Mouse (Mus musculus): ENCODE measurements around the gene Rpl36. TPM values are rescaled to one million over a fixed set of nuclear protein-coding genes. Genes with fewer than 3 reads are reported as not detected.

Rpl36 gene
- total and polyA plus RNA-seq, 3 experiments = 671 to 1,357 (median 795) TPM

GRCm38 (mm10) chr17:56643237-56643636 is 30.0 kb downstream of the Rpl36 start:
- TF ChIP-seq EP300 (IDR thresholded peaks at IDR 0.05; ENCODE audit: insufficient read depth, low read depth, low read length) (no peak), CTCF (IDR thresholded peaks at IDR 0.05) (no peak), POLR2A (IDR thresholded peaks at IDR 0.05; ENCODE audit: insufficient read depth, low read depth, low read length) (no peak)
- Histone ChIP-seq H3K4me1 (ENCODE audit: control insufficient read depth, insufficient read depth, low read length) (no peaks in the 10 kb centered on the region), H3K9ac (ENCODE audit: low read depth, low read length) (no peak overlapping the region), H3K36me3 (ENCODE audit: control insufficient read depth, insufficient read depth, low read length) (no peaks in the 10 kb centered on the region), H3K27me3 (ENCODE audit: control insufficient read depth, insufficient read depth, low read length) (no peaks in the 10 kb centered on the region), H3K79me2 (replicated peaks; ENCODE audit: control insufficient read depth, insufficient read depth, low read length) (no peaks in the 10 kb centered on the region), H3K4me3 (no peak overlapping the region), H3K27ac (no peak overlapping the region)
- intact Hi-C loops (cut with DNase I) = no loop called here
- DNase-seq = no peak
- WGBS = 76% methylated on average over 4 of the region's 4 CpGs

- H3K9ac ChIP-seq (ENCODE audit: low read depth, low read length) = no peak overlapping the region
- H3K27ac ChIP-seq = no peak overlapping the region
- H3K4me3 ChIP-seq = no peak overlapping the region
- no peak for DNase-seq
- TF ChIP-seq POLR2A (IDR thresholded peaks at IDR 0.05; ENCODE audit: insufficient read depth, low read depth, low read length) (no peak), EP300 (IDR thresholded peaks at IDR 0.05; ENCODE audit: insufficient read depth, low read depth, low read length) (no peak), CTCF (IDR thresholded peaks at IDR 0.05) (no peak)
- no peaks in the 10 kb centered on the region for H3K27me3 ChIP-seq (ENCODE audit: control insufficient read depth, insufficient read depth, low read length)
- 28% methylated on average over 12 of the region's 13 CpGs for WGBS
- H3K79me2 ChIP-seq (replicated peaks; ENCODE audit: control insufficient read depth, insufficient read depth, low read length) = no peaks in the 10 kb centered on the region
- no peaks in the 10 kb centered on the region for H3K4me1 ChIP-seq (ENCODE audit: control insufficient read depth, insufficient read depth, low read length)
- no peaks in the 10 kb centered on the region for H3K36me3 ChIP-seq (ENCODE audit: control insufficient read depth, insufficient read depth, low read length)
- intact Hi-C loops (cut with DNase I) = no loop called here
These were observed 34.3 kb downstream of the Rpl36 start for GRCm38 (mm10) chr17:56647546-56647945.

GRCm38 (mm10) chr17:56651801-56652200 is 38.6 kb downstream of the Rpl36 start:
- no peak overlapping the region for H3K4me3 ChIP-seq
- TF ChIP-seq CTCF (IDR thresholded peaks at IDR 0.05) (no peak), EP300 (IDR thresholded peaks at IDR 0.05; ENCODE audit: insufficient read depth, low read depth, low read length) (no peak), POLR2A (IDR thresholded peaks at IDR 0.05; ENCODE audit: insufficient read depth, low read depth, low read length) (no peak)
- intact Hi-C loops (cut with DNase I) = no loop called here
- no peaks in the 10 kb centered on the region for H3K36me3 ChIP-seq (ENCODE audit: control insufficient read depth, insufficient read depth, low read length)
- no peak overlapping the region for H3K9ac ChIP-seq (ENCODE audit: low read depth, low read length)
- no peak overlapping the region for H3K27ac ChIP-seq
- WGBS = 26% methylated on average over 10 of the region's 10 CpGs
- no peaks in the 10 kb centered on the region for H3K27me3 ChIP-seq (ENCODE audit: control insufficient read depth, insufficient read depth, low read length)
- no peak for DNase-seq
- H3K79me2 ChIP-seq (replicated peaks; ENCODE audit: control insufficient read depth, insufficient read depth, low read length) = no peaks in the 10 kb centered on the region
- no peaks in the 10 kb centered on the region for H3K4me1 ChIP-seq (ENCODE audit: control insufficient read depth, insufficient read depth, low read length)

- Histone ChIP-seq H3K4me3 (no peak overlapping the region), H3K9ac (ENCODE audit: low read depth, low read length) (no peak overlapping the region), H3K27me3 (ENCODE audit: control insufficient read depth, insufficient read depth, low read length) (no peaks in the 10 kb centered on the region), H3K36me3 (ENCODE audit: control insufficient read depth, insufficient read depth, low read length) (no peaks in the 10 kb centered on the region), H3K4me1 (ENCODE audit: control insufficient read depth, insufficient read depth, low read length) (no peaks in the 10 kb centered on the region), H3K27ac (no peak overlapping the region), H3K79me2 (replicated peaks; ENCODE audit: control insufficient read depth, insufficient read depth, low read length) (no peaks in the 10 kb centered on the region)
- intact Hi-C loops (cut with DNase I) = no loop called here
- DNase-seq = no peak
- TF ChIP-seq CTCF (IDR thresholded peaks at IDR 0.05) = no peak
- TF ChIP-seq POLR2A (IDR thresholded peaks at IDR 0.05; ENCODE audit: insufficient read depth, low read depth, low read length) = no peak
- TF ChIP-seq EP300 (IDR thresholded peaks at IDR 0.05; ENCODE audit: insufficient read depth, low read depth, low read length) = no peak
- 85% methylated on average over 2 of the region's 2 CpGs for WGBS
These were observed 41.6 kb downstream of the Rpl36 start for GRCm38 (mm10) chr17:56654771-56655170.

- Histone ChIP-seq H3K4me1 (ENCODE audit: control insufficient read depth, insufficient read depth, low read length) (no peaks in the 10 kb centered on the region), H3K36me3 (ENCODE audit: control insufficient read depth, insufficient read depth, low read length) (no peaks in the 10 kb centered on the region), H3K27me3 (ENCODE audit: control insufficient read depth, insufficient read depth, low read length) (no peaks in the 10 kb centered on the region), H3K79me2 (replicated peaks; ENCODE audit: control insufficient read depth, insufficient read depth, low read length) (no peaks in the 10 kb centered on the region), H3K4me3 (no peak overlapping the region), H3K9ac (ENCODE audit: low read depth, low read length) (no peak overlapping the region), H3K27ac (no peak overlapping the region)
- no peak for TF ChIP-seq EP300 (IDR thresholded peaks at IDR 0.05; ENCODE audit: insufficient read depth, low read depth, low read length)
- no peak for TF ChIP-seq POLR2A (IDR thresholded peaks at IDR 0.05; ENCODE audit: insufficient read depth, low read depth, low read length)
- no peak for TF ChIP-seq CTCF (IDR thresholded peaks at IDR 0.05)
- intact Hi-C loops (cut with DNase I) = no loop called here
- 40% methylated on average over 3 of the region's 3 CpGs for WGBS
- no peak for DNase-seq
These were observed 42.1 kb downstream of the Rpl36 start for GRCm38 (mm10) chr17:56655311-56655710.

GRCm38 (mm10) chr17:56656171-56656570 is 43.0 kb downstream of the Rpl36 start:
- intact Hi-C loops (cut with DNase I) = no loop called here
- TF ChIP-seq EP300 (IDR thresholded peaks at IDR 0.05; ENCODE audit: insufficient read depth, low read depth, low read length) (no peak), POLR2A (IDR thresholded peaks at IDR 0.05; ENCODE audit: insufficient read depth, low read depth, low read length) (no peak), CTCF (IDR thresholded peaks at IDR 0.05) (no peak)
- Histone ChIP-seq H3K27me3 (ENCODE audit: control insufficient read depth, insufficient read depth, low read length) (no peaks in the 10 kb centered on the region), H3K4me3 (no peak overlapping the region), H3K36me3 (ENCODE audit: control insufficient read depth, insufficient read depth, low read length) (no peaks in the 10 kb centered on the region), H3K27ac (no peak overlapping the region), H3K9ac (ENCODE audit: low read depth, low read length) (no peak overlapping the region), H3K4me1 (ENCODE audit: control insufficient read depth, insufficient read depth, low read length) (no peaks in the 10 kb centered on the region), H3K79me2 (replicated peaks; ENCODE audit: control insufficient read depth, insufficient read depth, low read length) (no peaks in the 10 kb centered on the region)
- no peak for DNase-seq
- WGBS = 71% methylated on average over 6 of the region's 6 CpGs

Data from heart, adult 2 months (tissue).